Mouse (Mus musculus) thymus, postnatal 0 days (tissue): ENCODE data around the gene 4931428L18Rik. TPM values are rescaled to one million over a fixed set of nuclear protein-coding genes. Genes with fewer than 3 reads are reported as not detected.
A peak's percentile ranks its signal among the peaks of the same experiment; 100 is the strongest.
"Not testable (repeated sequence)": the region's sequence is repeated elsewhere in the genome, so short reads cannot be mapped to it uniquely, and the experiment has no call there.

ENCODE experiments used
- DNase-seq: peaks from one replicate; pipeline ENCODE4 v3.0.0-alpha.2; 2015; ENCODE audit warnings: low spot score
- polyA plus RNA-seq: library from polyadenylated mRNA; unstranded; fragments of >200 nt; fragmentation: Nextera tagmentation; extraction: Ambion mirVana; gene quantifications from 2 replicates; pipeline ENCODE4 v1.2.1, GENCODE M21; 2015

The 4931428L18Rik gene
- polyA plus RNA-seq, 1 experiment from 2014 or later = not detected

GRCm38 (mm10) chr1:31058861-31059351 lies 163.6 kb downstream of the 4931428L18Rik start:
- DNase-seq = no peak

GRCm38 (mm10) chr1:31058196-31058595 lies 164.3 kb downstream of the 4931428L18Rik start:
- no peak for DNase-seq

- DNase-seq = no peak
Observed at GRCm38 (mm10) chr1:31051370-31051921, 171.0 kb downstream of the 4931428L18Rik start.

GRCm38 (mm10) chr1:31049954-31050652 lies 172.4 kb downstream of the 4931428L18Rik start:
- DNase-seq = no peak

- no peak for DNase-seq
Observed at GRCm38 (mm10) chr1:31043208-31043607, 179.3 kb downstream of the 4931428L18Rik start.

GRCm38 (mm10) chr1:31042793-31043192 lies 179.7 kb downstream of the 4931428L18Rik start:
- no peak for DNase-seq

GRCm38 (mm10) chr1:31033851-31034534 lies 188.5 kb downstream of the 4931428L18Rik start:
- no peak for DNase-seq

- DNase-seq = no peak
Observed at GRCm38 (mm10) chr1:31032351-31032750, 190.1 kb downstream of the 4931428L18Rik start.

GRCm38 (mm10) chr1:31023173-31023572 lies 199.3 kb downstream of the 4931428L18Rik start:
- DNase-seq = no peak

GRCm38 (mm10) chr1:31019283-31019682 lies 203.2 kb downstream of the 4931428L18Rik start:
- DNase-seq = no peak

GRCm38 (mm10) chr1:31017377-31017776 lies 205.1 kb downstream of the 4931428L18Rik start:
- DNase-seq = no peak

- no peak for DNase-seq
Observed at GRCm38 (mm10) chr1:31016068-31016467, 206.4 kb downstream of the 4931428L18Rik start.

GRCm38 (mm10) chr1:31015261-31015660 lies 207.2 kb downstream of the 4931428L18Rik start:
- no peak for DNase-seq

GRCm38 (mm10) chr1:30977868-30978267 lies 244.6 kb downstream of the 4931428L18Rik start, which contains the start of gene AC153137.1:
AC153137.1 (minus strand) TSS chr1:30977968.
- DNase-seq = not testable (repeated sequence)

GRCm38 (mm10) chr1:30977239-30977638 lies 245.2 kb downstream of the 4931428L18Rik start:
- not testable (repeated sequence) for DNase-seq

- DNase-seq = no peak
Observed at GRCm38 (mm10) chr1:30951795-30952194, 270.7 kb downstream of the 4931428L18Rik start.

- no peak for DNase-seq
Observed at GRCm38 (mm10) chr1:30950456-30950835, 272.0 kb downstream of the 4931428L18Rik start.

GRCm38 (mm10) chr1:30949710-30950455 lies 272.6 kb downstream of the 4931428L18Rik start:
- peak; percentile 99 for DNase-seq

- peak; percentile 48 for DNase-seq
Observed at GRCm38 (mm10) chr1:30948950-30949639, 273.4 kb downstream of the 4931428L18Rik start.

GRCm38 (mm10) chr1:30948361-30948949 lies 274.0 kb downstream of the 4931428L18Rik start:
- DNase-seq = peak; percentile 35
